Mouse (Mus musculus) C2C12 (cell line): ENCODE results near the gene Ptk6. TPM values are rescaled to one million over a fixed set of nuclear protein-coding genes. Genes with fewer than 3 reads are reported as not detected.

Experiments
- H3K27me3 ChIP-seq: one replicate; pipeline ENCODE4 v1.6.1; 2011; ENCODE audit not compliant: control insufficient read depth, insufficient read depth, insufficient read length
- H3K36me3 ChIP-seq: one replicate; pipeline ENCODE4 v1.6.1; 2011; ENCODE audit not compliant: control insufficient read depth, insufficient read depth
- H3K4me3 ChIP-seq: one replicate; pipeline ENCODE4 v1.5.1; 2011; ENCODE audit warnings: mild to moderate bottlenecking, control low read depth; ENCODE audit not compliant: poor library complexity, insufficient read depth, severe bottlenecking
- H3K79me2 ChIP-seq: one replicate; pipeline ENCODE4 v1.6.1; 2011; ENCODE audit not compliant: control insufficient read depth, insufficient read depth
- H3K79me3 ChIP-seq: one replicate; pipeline ENCODE4 v1.6.1; 2011; ENCODE audit warnings: low read depth, control low read depth
- H3ac ChIP-seq: one replicate; pipeline ENCODE3; 2011; ENCODE audit warnings: low read depth; ENCODE audit not compliant: control insufficient read depth, insufficient read length
- CEBPB ChIP-seq: IDR thresholded peaks from one replicate; pipeline ENCODE4 v1.6.1; 2011; ENCODE audit warnings: low read depth, mild to moderate bottlenecking, control low read depth, moderate library complexity
- CTCF ChIP-seq: IDR thresholded peaks from one replicate; pipeline ENCODE4 v1.5.1; 2011; ENCODE audit not compliant: control insufficient read depth, insufficient read depth, insufficient read length
- FOSL1 ChIP-seq: IDR thresholded peaks from one replicate; pipeline ENCODE4 v1.8.0; 2011; ENCODE audit warnings: mild to moderate bottlenecking, low read length; ENCODE audit not compliant: poor library complexity, insufficient read depth, severe bottlenecking
- MAX ChIP-seq: IDR thresholded peaks from one replicate; pipeline ENCODE4 v1.6.1; 2011; ENCODE audit warnings: mild to moderate bottlenecking, control low read depth
- MYOD1 ChIP-seq: IDR thresholded peaks from one replicate; pipeline ENCODE4 v1.6.1; 2011; ENCODE audit warnings: low read depth; ENCODE audit not compliant: control insufficient read depth, insufficient read length
- MYOG ChIP-seq: IDR thresholded peaks from one replicate; pipeline ENCODE4 v1.6.1; 2011; ENCODE audit not compliant: control insufficient read depth, insufficient read length; ENCODE audit errors: extremely low read depth
- USF1 ChIP-seq: IDR thresholded peaks from one replicate; pipeline ENCODE4 v1.6.1; 2011; ENCODE audit warnings: low read depth, mild to moderate bottlenecking, control low read depth, moderate library complexity
- polyA plus RNA-seq: library from polyadenylated mRNA; unstranded; fragments of >200 nt; fragmentation: generic; extraction: Trizol; gene quantifications from one replicate; pipeline ENCODE4 v1.2.1, GENCODE M21; 2012; ENCODE audit warnings: missing spikeins

Ptk6 gene
- polyA plus RNA-seq, 1 experiment, result not detected

DNA sequence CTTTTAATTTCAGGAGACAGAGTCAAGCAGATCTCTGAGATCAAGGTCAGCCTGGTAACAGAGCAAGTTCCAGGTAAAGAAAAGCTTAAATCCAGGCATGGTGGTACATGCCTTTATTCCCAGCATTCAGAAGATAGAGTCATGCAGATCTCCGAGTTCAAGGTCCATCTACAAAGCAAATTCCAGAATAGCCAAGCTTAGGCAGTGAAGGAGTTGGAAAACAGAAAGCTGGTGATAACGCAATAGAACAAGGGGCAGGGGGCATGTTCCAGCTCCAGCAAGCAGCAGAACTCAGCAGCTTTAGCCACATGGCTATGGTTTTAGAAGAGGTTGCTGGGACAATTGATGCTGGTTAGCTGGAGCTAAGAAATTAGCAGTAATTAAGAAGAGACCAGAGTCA, 22.4 kb upstream of the Ptk6 start:
- no peak for TF ChIP-seq MYOD1
- TF ChIP-seq MAX, result no peak
- no peak for TF ChIP-seq CEBPB
- TF ChIP-seq CTCF, result no peak
- no peak for TF ChIP-seq MYOG
- no peak for TF ChIP-seq FOSL1
- no peak for TF ChIP-seq USF1
- Histone ChIP-seq H3K79me3 (no peaks in the 10 kb centered on the region), H3K4me3 (no peak overlapping the region), H3K27me3 (peaks cover 14% of the 10 kb centered on the region), H3ac (no peak overlapping the region), H3K79me2 (no peaks in the 10 kb centered on the region), H3K36me3 (peaks cover 3% of the 10 kb centered on the region)

DNA sequence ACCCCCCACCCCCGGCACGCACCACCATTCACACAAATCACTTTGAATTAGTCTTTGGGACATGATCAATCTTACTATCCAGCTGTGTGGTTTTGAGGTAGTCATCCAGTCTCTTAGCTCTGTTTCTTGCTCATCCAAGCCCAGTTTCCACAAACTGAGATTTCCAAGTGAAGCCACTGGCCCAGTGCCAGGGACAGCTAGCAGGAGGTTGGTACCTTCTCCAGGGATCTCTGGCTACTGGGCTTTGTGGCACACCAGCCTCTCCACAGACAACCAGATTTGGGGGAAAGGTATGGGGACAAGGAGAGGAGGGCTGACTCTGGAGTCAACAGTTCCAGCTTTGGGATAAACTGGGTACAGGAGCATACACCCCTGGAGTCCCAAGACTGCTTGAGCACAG, 17.8 kb upstream of the Ptk6 start:
- H3K27me3 ChIP-seq, result peaks cover 14% of the 10 kb centered on the region
- H3K36me3 ChIP-seq, result no peaks in the 10 kb centered on the region
- no peaks in the 10 kb centered on the region for H3K79me2 ChIP-seq
- TF ChIP-seq MYOG, result no peak
- no peak for TF ChIP-seq MAX
- no peak for TF ChIP-seq USF1
- TF ChIP-seq CTCF, result no peak
- no peak for TF ChIP-seq CEBPB
- no peak for TF ChIP-seq MYOD1
- TF ChIP-seq FOSL1, result no peak
- H3K4me3 ChIP-seq, result no peak overlapping the region
- no peak overlapping the region for H3ac ChIP-seq
- H3K79me3 ChIP-seq, result no peaks in the 10 kb centered on the region

DNA sequence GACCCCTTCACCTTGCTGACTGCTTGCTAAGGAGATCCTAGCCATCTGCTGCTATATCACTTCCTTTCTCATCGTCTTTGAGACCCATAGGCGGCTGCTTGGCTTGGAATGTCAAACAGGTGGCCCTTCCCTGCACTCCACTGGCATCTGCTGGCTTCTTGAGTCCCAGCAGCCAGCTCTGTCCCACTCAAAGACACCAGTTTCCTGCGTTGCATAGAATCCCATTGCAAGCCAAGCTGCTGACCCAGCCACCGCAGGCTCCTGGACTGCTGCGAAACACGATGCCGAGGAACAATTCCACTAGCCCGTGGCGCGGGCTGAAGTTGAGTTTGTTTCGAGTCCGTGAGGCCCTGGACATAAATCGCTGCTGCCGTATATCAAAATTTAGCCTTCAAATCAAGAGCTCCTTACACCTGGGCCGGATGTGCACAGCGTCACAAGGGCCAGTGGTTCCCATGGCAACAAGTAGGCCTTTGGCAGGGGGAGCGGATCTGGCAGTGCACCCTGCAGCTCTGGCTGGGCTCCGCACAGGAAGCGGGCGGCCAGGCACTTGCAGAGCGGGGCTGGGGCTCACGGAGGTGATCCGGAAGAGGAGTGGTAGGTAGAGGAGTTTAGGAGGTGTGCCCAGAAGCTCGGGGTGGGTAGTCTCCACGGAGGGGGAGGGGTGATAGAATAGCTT, 17.1 kb upstream of the Ptk6 start, which contains the start of gene Fndc11:
Fndc11 (plus strand) TSS at position 476 of the 679 bp plus-strand sequence.
- Histone ChIP-seq H3K79me3 (no peaks in the 10 kb centered on the region), H3K27me3 (peaks cover 20% of the 10 kb centered on the region), H3K36me3 (no peaks in the 10 kb centered on the region), H3K79me2 (no peaks in the 10 kb centered on the region), H3ac (no peak within 1 kb of the TSS), H3K4me3 (no peak within 1 kb of the TSS)
- TF ChIP-seq USF1 (no peak), MAX (no peak), FOSL1 (no peak), CEBPB (no peak), MYOG (no peak), CTCF (no peak), MYOD1 (no peak)

DNA sequence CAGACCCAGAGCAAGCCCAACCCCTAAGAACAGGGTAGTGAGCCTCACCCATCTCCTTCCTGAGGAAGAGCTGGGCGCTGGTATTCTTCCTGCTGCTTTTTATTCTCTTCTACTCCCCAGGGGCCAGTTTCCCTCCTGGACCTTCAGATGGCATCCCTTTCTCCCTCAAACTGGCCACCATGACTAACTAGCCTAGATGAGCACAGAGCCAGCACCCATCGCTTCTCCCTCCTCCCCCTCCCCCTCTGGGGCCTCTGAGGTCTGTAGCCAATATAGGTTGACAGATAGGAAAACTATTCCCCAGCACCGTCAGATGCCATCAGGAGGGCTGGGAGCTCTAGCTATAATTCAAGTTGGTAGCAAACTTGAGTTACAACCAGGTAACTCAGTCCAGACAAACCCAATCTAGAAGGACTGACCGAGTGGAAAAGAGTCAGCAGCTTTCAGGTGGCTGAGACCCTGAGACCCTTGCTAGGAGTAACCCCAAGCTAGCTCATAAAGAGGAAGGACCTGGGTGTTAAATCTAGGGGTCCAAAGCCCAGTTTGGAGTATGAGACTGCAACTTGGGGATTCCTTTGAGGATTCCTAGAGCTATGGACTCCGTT, 16.4 kb upstream of the Ptk6 start:
- Histone ChIP-seq H3K4me3 (no peak overlapping the region), H3K27me3 (peaks cover 24% of the 10 kb centered on the region), H3K79me3 (no peaks in the 10 kb centered on the region), H3ac (no peak overlapping the region), H3K36me3 (no peaks in the 10 kb centered on the region), H3K79me2 (no peaks in the 10 kb centered on the region)
- TF ChIP-seq MAX (no peak), CEBPB (no peak), USF1 (no peak), CTCF (no peak), FOSL1 (no peak), MYOG (no peak), MYOD1 (no peak)

DNA sequence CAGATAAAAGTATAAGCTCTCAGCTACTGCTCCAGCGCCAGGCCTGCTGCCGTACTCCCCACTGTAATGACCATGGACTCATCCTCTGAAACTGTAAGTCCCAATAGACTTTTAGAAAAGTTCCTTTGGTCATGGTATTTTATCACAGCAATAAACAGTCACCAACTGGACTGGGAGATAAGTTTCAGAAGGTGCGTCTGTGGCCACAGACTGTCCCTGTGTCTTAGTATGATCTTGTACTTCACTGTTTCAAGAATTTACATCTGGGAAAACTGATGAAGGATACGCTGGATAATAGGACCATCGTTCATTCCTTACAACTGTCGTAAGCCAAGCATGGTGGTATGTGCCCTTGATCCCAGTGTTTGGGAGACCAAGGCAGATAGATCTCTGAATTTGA, 13.4 kb upstream of the Ptk6 start:
- TF ChIP-seq MYOD1 (no peak), CEBPB (no peak), USF1 (no peak), MYOG (no peak), FOSL1 (no peak), MAX (no peak), CTCF (no peak)

DNA sequence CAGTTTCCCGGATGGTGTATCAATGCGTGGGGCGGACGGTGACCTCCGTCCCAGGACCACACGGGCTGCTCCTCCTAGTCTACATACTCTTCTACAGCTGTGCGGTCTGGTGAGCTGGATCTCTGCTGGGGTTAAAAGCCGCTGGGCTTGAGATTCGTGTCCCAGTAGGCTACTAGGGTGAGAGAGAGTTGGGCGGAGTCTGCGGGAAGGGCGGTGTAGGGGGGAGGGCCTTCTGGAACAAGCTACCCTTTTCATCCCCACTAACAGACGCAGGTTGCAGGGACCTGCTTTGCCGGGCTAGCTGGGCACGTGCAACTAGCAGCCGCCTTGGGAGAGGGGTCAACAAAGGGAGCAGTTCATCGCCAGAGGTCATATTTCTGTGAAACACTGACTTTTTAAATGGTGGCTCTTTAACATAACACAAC, 10.4 kb upstream of the Ptk6 start, which contains the start of gene Srms:
Srms (minus strand) TSS at position 165 of the 425 bp plus-strand sequence.
- TF ChIP-seq FOSL1 (no peak), CTCF (no peak), MYOD1 (no peak), CEBPB (no peak), USF1 (no peak), MYOG (no peak), MAX (no peak)
- Histone ChIP-seq H3K27me3 (peaks cover 64% of the 10 kb centered on the region), H3K79me2 (no peaks in the 10 kb centered on the region), H3ac (no peak within 1 kb of the TSS), H3K79me3 (no peaks in the 10 kb centered on the region), H3K36me3 (no peaks in the 10 kb centered on the region), H3K4me3 (no peak within 1 kb of the TSS)

More for the DNA sequence above, 13.4 kb upstream of the Ptk6 start:
- Histone ChIP-seq H3K4me3 (no peak overlapping the region), H3K27me3 (peaks cover 43% of the 10 kb centered on the region), H3K79me3 (no peaks in the 10 kb centered on the region), H3K36me3 (no peaks in the 10 kb centered on the region), H3ac (no peak overlapping the region), H3K79me2 (no peaks in the 10 kb centered on the region)
